Mouse (Mus musculus): ENCODE measurements around the gene Ppp1r1c.

Gene Ppp1r1c

DNA sequence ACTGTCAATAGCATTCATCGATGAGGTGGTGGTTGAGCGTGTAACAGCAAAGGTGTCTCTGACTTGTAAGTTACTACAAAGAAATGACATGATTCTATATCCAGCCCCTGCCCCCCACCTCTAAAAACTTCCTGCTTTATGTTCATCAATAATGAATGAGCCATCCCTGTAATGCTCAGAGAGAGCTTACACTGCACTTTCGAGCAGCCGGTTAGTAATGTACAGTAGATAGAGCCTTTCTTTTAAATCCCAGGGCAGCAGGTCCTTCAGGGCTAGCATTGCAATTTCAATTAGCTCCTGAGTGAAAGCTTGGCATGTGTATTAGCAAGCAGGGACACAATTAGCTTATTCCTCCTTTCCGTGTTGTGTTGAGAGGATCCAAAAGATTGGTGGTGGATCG lies at the start of gene Ppp1r1c:
Gene Ppp1r1c (plus strand): TSS at position 206 of the 400 bp plus-strand sequence.
- in situ Hi-C loops (cut with MboI): no loop called here

DNA sequence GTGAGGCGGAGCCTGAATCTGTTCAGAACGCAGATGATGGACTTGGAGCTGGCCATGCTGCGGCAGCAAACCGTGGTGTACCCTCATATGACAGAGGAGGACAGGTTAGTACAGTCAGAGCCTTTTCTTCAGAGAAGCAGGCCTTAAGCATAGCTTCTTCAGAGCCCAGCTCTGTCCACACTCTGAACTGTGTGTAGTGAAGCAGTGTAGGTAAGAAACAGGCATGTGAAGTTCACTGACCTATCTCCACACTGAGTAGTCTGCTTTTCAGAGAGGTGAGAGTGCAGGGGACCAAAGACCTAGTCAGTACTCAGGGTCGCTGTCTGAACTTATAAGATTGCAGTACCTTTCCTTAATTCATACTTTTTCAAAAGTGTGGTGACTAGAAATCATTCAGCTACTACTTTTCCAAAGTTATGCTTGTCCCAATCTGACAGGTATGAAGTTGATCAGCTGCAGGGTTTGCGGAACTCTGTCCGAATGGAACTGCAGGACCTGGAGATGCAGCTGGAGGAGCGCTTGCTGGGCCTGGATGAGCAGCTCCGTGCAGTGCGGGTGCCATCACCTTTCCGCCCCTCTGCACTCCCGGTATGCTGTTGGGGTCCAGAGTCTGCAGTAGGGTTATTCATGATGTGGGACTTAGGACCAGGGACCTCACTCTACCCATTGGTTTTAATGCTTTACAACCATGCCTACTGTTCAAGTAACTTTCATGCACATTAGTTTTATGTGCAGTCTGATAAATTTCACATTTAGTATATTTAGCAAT lies 47.0 kb upstream of the Ppp1r1c start:
- in situ Hi-C loops (cut with MboI): no loop called here

DNA sequence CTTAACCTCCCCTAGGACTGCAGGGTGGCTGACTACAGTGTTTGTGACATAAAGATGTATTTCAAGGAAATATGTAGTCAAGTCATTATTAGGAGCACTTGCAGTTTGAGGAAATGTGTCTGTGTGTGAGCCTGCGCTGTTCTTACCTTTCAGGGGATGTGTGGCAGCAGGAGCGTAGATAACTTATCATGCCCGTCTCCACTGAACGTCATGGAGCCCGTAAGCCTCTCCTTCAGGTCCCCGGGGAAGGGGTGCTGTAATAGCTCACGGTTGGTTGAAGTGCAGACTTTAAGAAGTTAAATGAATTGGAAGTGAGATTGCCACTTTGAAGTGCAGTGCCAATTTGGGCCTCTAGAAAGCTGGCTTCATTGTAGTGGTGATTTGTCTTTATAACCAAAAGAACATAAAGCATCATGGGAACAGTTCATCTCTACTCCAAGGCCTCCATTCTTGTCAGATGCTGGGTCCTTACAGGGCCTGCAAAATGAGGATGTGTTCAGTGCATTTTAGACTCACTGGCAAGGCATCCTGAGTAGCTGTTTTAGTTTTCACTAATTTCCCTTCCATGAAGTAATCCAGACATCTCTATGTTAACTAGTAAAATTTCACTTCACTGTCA lies 46.0 kb upstream of the Ppp1r1c start:
- in situ Hi-C loops (cut with MboI): no loop called here

DNA sequence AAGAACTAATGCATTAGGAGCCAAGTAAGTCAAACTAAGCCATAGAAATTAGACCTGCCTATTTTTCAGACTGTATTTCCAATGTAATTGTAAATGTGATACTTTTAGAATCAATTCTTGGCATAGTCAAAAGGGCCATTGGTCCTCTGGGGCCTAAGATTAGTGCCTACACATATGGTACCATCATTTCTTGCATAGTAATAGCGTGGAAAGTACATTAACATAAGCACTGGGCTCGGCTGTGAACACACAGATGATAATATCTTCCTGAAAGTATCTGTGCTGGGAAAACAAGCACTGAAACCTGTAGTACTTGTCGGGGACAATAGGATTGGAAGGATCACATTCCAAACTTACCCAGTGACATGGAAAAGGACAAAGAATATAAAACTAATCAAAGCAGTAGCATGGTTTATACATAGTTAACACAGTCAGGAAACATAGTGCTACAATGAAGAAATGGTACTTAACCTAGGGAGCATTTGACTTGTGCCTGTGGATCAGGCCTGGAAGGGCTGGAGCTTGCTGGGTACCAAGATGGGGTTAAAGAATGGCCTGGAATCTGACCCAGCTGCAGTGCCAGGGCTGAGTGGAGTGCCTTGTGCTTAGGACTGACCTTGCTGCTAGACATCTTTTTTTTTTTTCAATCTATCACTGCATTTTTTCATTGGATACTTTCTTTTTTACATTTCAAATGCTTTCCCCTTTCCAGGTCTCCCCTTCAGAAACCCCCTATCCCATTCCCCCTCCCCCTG lies 42.9 kb upstream of the Ppp1r1c start:
- in situ Hi-C loops (cut with MboI): no loop called here

- in situ Hi-C loops (cut with MboI): no loop called here
Measured at GRCm38 (mm10) chr2:79665492-79665891, 42.1 kb upstream of the Ppp1r1c start.

DNA sequence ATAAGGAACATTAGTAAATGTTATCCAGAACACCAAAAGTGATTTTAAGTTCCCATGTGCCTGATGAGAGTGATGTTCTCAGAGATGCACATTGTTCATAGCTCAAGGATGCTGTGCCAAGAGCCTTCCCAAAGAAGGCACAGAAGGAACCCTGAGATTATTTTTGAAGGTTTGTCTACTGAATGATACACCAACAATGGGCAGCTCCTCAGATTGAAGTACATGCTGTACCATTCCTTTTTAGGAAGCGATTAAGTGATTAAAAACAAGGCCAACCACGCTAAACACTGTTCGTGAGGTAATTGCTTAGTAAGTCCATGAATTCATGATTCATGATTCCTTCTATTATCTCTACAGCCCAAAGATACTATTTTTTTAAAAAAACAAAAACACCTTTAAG lies 32.3 kb upstream of the Ppp1r1c start:
- in situ Hi-C loops (cut with MboI): no loop called here

- in situ Hi-C loops (cut with MboI): no loop called here
Measured at GRCm38 (mm10) chr2:79677663-79678257, 29.8 kb upstream of the Ppp1r1c start.

DNA sequence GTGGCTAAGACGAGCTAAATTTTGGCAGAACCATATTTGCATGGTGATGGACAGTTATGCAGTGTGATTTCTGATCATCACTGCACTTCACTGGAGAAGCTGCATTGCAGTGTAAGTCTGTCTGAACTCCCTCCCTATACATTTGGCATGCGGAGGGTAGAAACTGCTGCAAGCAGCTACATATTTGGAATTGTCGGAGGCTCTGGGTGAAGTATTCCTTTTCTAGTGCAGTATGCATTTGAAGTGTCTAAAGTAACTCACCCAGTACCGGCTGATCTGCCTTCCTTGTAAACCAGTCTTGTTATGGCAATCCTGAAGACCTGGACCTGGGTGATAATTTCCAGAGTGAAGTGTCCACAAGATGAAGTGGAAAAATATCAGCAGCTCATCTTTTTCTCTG lies 25.9 kb upstream of the Ppp1r1c start:
- in situ Hi-C loops (cut with MboI): no loop called here

DNA sequence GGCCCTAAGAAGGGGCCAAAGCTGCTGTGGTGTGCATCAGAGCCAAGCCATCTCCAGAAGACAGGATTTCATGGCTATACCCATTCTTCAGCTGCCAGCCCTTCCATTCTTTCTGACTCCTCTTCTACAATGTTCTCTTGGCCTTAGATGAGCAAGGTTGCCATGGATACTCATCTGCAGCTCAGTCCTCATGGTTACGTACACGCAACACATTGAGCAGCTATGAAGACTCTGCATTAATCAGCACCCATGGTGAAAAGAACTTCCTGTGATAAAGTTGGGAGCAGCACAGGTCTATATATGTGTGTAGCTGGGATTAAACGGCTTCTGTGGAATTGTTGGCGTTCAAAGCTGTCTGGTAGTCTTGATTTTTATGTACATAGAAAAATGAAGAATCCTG lies 24.3 kb upstream of the Ppp1r1c start:
- in situ Hi-C loops (cut with MboI): no loop called here

GRCm38 (mm10) chr2:79690838-79691237 lies 16.7 kb upstream of the Ppp1r1c start:
- in situ Hi-C loops (cut with MboI): no loop called here

GRCm38 (mm10) chr2:79695190-79695589 lies 12.4 kb upstream of the Ppp1r1c start:
- in situ Hi-C loops (cut with MboI): no loop called here

GRCm38 (mm10) chr2:79695939-79696338 lies 11.6 kb upstream of the Ppp1r1c start:
- in situ Hi-C loops (cut with MboI): no loop called here

GRCm38 (mm10) chr2:79696478-79697230 lies 10.9 kb upstream of the Ppp1r1c start:
- in situ Hi-C loops (cut with MboI): no loop called here

- in situ Hi-C loops (cut with MboI): no loop called here
Measured at GRCm38 (mm10) chr2:79698166-79698565, 9.4 kb upstream of the Ppp1r1c start.

DNA sequence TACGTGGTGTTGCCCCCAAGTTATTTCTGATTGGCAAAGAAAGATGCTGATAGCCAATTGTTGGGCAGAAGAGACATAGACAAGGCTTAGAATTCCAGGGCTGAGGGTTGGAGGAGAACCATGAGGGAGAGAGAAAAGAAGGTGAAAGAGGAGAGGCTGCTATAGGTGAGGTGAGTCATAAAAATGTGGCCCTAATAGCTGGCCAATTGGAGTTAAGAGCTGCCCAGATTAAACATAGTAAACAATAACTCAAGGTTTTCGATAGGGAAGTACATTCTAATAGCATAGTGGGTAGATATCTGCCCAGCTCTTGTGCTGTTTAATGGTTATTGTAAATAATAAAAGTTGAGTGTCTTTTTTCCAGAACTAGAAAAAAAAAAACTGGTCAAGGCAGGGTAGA lies 2.8 kb upstream of the Ppp1r1c start:
- in situ Hi-C loops (cut with MboI): no loop called here

DNA sequence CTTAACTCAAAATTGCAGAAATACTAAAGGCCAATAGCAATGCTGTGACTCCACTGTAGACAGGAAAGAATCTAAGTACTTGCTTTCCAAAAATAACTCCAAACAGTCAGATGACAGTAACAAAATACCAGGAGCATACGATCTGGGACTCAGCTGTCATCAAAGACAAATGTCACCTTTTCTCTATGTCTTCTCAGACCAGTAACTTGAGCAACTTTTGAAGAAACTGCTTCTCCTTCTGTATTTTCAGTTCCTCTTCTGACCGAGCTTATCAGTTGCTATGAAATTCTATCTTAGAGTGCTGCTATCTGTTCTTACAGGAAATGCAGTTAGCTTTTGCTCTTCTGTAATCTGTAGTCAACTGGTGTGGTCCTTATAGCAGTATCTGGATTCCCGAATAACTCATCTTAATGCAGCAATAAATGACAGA lies 6.1 kb downstream of the Ppp1r1c start:
- in situ Hi-C loops (cut with MboI): no loop called here

DNA sequence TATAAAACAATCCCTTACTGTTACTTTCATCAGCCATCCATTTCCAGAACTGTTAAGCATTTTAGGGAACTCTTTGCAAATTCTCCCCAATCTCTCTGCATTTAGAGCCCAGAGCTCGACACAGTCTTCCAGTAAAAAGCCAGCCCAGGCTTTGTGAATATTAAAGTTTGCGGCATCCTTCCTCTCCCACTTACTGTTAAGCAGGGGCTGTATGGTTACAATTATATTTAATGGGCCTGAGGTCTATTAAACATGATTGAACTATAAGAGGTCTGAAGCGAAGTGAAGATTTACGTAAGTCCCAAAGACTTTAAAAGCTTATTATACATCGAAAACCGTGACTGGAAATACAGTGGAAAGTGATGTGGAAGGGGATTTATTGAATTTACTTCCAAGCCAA lies 7.2 kb downstream of the Ppp1r1c start:
- in situ Hi-C loops (cut with MboI): no loop called here

DNA sequence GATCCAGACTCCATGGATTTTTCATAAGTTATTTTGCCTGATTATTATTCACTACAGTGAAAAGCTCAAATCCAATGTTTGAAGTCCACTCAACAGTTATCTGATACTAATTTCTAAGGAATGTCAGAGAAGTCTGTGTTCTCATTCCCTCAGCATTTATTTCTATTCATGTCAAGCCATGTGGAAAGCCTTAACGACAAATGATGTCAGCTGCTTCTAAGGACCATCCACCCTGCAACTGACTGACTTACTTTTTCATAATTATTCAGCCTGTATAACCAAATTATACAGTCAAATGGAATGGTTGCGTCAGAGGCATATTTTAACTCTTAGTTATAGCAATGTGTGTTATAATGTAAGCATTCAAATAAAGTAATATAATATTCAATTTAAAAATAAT lies 8.3 kb downstream of the Ppp1r1c start:
- in situ Hi-C loops (cut with MboI): no loop called here

- in situ Hi-C loops (cut with MboI): no loop called here
Measured at GRCm38 (mm10) chr2:79717846-79718245, 10.3 kb downstream of the Ppp1r1c start.

DNA sequence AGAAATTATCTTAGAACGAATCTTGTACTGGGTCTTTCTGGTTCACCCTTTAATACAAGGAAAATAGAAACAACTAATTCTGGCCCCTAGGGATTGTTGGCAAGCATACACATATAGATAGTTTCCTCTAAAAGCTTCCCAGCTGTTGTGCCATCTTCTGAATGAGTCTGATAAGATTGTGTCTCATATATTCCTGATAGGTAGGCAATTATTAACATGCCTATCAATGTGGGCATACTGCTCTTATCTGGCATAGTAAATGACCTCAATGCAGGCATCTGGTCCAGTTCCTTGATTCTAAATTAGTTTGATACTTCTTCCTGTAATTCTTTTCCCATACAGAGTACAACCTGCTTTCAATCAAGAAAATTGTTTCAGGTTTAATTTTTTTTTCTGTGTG lies 14.8 kb downstream of the Ppp1r1c start:
- in situ Hi-C loops (cut with MboI): no loop called here

- in situ Hi-C loops (cut with MboI): no loop called here
Measured at GRCm38 (mm10) chr2:79738958-79739357, 31.4 kb downstream of the Ppp1r1c start.

DNA sequence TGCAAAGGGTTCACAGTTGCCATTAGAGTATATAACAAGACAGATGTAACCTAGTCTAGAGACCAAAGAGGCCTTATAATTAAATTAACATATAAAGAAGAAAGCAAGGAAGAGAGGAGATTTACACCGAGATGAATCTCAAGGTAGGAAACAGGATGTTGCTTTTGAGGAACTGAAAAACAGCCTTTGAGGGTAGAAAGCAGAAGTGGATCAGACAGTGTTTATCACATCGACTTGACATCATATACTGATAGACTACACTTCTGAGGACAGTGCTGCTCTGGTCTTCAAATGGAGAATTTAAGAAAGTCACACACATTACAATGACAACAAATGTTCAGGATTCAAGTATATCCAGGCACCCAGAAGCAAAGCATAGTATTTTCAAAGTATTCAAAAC lies 34.4 kb downstream of the Ppp1r1c start:
- in situ Hi-C loops (cut with MboI): no loop called here

Data from mature B cell (primary cell).